Mouse (Mus musculus): ENCODE measurements around the gene Copb1. TPM values are rescaled to one million over a fixed set of nuclear protein-coding genes. Genes with fewer than 3 reads are reported as not detected.
"Not testable (repeated sequence)": the region's sequence is repeated elsewhere in the genome, so short reads cannot be mapped to it uniquely, and the experiment has no call there.

Gene Copb1
- total and polyA plus RNA-seq, 3 experiments: 16.5 to 40.5 (median 40.1) TPM

DNA sequence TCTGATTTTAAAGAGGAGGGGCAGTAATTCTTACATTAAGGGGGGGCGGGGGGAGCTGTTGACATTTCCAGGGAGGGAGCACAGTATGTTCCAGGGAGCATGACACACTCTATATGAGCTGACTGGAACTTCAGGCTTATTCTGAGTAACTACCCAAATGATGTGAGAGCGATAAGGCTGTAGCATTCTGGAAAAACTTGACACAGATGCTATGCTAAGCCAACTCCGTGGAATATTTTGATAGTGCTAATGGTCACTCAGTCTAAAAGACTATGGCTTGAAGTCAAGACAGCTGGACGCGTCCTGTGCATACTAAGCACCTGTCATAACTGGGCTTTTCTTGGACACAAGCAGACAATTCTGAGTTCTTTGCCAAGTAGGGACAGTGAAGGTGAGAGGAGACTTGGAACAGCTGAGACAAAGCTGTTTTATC is 51.5 kb downstream of the Copb1 start:
- Histone ChIP-seq H3K9ac (ENCODE audit: low read depth, low read length) (no peak overlapping the region), H3K27ac (no peak overlapping the region), H3K79me2 (replicated peaks; ENCODE audit: control insufficient read depth, insufficient read depth, low read length) (no peaks in the 10 kb centered on the region), H3K36me3 (ENCODE audit: control insufficient read depth, insufficient read depth, low read length) (no peaks in the 10 kb centered on the region; the same call in 1 of the 2 replicates), H3K27me3 (ENCODE audit: control insufficient read depth, insufficient read depth, low read length) (no peaks in the 10 kb centered on the region), H3K4me3 (no peak overlapping the region), H3K4me1 (ENCODE audit: control insufficient read depth, insufficient read depth, low read length) (peaks cover 15% of the 10 kb centered on the region)
- intact Hi-C loops (cut with DNase I): no loop called here
- TF ChIP-seq EP300 (IDR thresholded peaks at IDR 0.05; ENCODE audit: insufficient read depth, low read depth, low read length) (no peak), CTCF (IDR thresholded peaks at IDR 0.05) (no peak), POLR2A (IDR thresholded peaks at IDR 0.05; ENCODE audit: insufficient read depth, low read depth, low read length) (no peak)
- WGBS: 25% methylated on average over 5 of the region's 5 CpGs
- no peak for DNase-seq

- intact Hi-C loops (cut with DNase I): no loop called here
- H3K4me1 ChIP-seq (ENCODE audit: control insufficient read depth, insufficient read depth, low read length): peaks cover 15% of the 10 kb centered on the region
These were observed 53.9 kb downstream of the Copb1 start for GRCm38 (mm10) chr7:114200651-114201050.

DNA sequence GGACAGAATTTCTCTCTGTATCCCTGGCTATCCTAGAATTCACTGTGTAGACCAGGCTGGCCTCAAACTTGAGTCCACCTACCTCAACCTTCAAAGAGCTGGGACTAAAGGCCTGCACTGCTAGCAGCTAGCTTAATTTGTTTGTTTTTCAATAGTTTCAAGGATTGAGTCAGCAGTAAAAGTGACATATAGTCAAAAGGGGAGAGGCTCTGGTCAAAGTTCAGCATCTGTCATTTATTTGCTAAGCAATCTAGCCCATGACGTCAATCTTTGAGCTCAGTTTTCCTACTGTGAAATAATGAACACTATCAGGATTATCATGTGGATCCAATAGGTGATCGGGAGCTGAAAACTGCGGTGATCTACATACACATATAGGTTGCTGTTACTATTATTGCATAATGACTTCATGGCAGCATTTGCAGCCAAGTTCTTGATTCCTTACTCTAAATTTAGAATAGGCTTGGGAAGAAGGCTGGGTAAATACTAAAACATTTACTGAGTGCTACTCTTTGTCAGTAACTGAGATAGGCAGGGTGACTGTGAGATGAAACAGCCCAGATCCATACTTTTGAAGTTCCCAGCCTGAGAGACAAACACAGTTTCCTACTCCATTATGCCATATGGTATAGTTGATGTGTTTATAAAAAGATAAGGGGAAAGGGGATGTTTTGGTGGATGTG is 54.9 kb downstream of the Copb1 start:
- H3K4me3 ChIP-seq: no peak overlapping the region
- intact Hi-C loops (cut with DNase I): no loop called here
- WGBS: 53% methylated on average over 3 of the region's 3 CpGs
- H3K27me3 ChIP-seq (ENCODE audit: control insufficient read depth, insufficient read depth, low read length): no peaks in the 10 kb centered on the region
- H3K27ac ChIP-seq: peak overlapping the region; percentile 51
- H3K79me2 ChIP-seq (replicated peaks; ENCODE audit: control insufficient read depth, insufficient read depth, low read length): no peaks in the 10 kb centered on the region
- no peak for TF ChIP-seq CTCF (IDR thresholded peaks at IDR 0.05)
- no peak for TF ChIP-seq POLR2A (IDR thresholded peaks at IDR 0.05; ENCODE audit: insufficient read depth, low read depth, low read length)
- no peak for TF ChIP-seq EP300 (IDR thresholded peaks at IDR 0.05; ENCODE audit: insufficient read depth, low read depth, low read length)
- peaks cover 15% of the 10 kb centered on the region for H3K4me1 ChIP-seq (ENCODE audit: control insufficient read depth, insufficient read depth, low read length)
- no peak for DNase-seq
- H3K9ac ChIP-seq (ENCODE audit: low read depth, low read length): no peak overlapping the region
- no peaks in the 10 kb centered on the region; the same call in 1 of the 2 replicates for H3K36me3 ChIP-seq (ENCODE audit: control insufficient read depth, insufficient read depth, low read length)

More at GRCm38 (mm10) chr7:114200651-114201050, 53.9 kb downstream of the Copb1 start:
- Histone ChIP-seq H3K36me3 (ENCODE audit: control insufficient read depth, insufficient read depth, low read length) (no peaks in the 10 kb centered on the region; the same call in 1 of the 2 replicates), H3K27ac (no peak overlapping the region), H3K9ac (ENCODE audit: low read depth, low read length) (no peak overlapping the region), H3K4me3 (no peak overlapping the region), H3K27me3 (ENCODE audit: control insufficient read depth, insufficient read depth, low read length) (no peaks in the 10 kb centered on the region), H3K79me2 (replicated peaks; ENCODE audit: control insufficient read depth, insufficient read depth, low read length) (no peaks in the 10 kb centered on the region)
- TF ChIP-seq POLR2A (IDR thresholded peaks at IDR 0.05; ENCODE audit: insufficient read depth, low read depth, low read length): no peak
- no peak for TF ChIP-seq EP300 (IDR thresholded peaks at IDR 0.05; ENCODE audit: insufficient read depth, low read depth, low read length)
- TF ChIP-seq CTCF (IDR thresholded peaks at IDR 0.05): no peak
- DNase-seq: no peak
- WGBS: 82% methylated on average over 2 of the region's 2 CpGs

DNA sequence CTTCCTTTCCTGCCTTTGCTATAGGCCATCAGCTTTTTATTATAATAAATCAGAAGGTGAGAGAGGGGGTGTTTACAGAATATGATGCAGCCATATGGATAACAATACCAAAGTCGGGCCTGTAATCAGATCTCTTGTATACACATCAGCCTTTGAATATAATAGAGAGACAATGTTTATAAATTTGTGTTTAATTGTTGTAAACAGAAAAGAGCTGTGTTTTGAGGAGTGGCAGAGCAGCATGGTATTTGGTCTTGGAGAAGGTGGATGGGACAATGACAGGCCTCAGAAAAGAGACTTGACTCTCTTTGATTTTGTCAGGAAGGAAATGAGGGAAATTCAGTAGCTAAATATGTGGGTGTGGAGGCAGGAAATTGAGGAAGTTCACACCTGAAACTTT is 56.3 kb downstream of the Copb1 start:
- H3K27me3 ChIP-seq (ENCODE audit: control insufficient read depth, insufficient read depth, low read length): no peaks in the 10 kb centered on the region
- 63% methylated on average over 1 of the region's 1 CpGs for WGBS
- H3K9ac ChIP-seq (ENCODE audit: low read depth, low read length): no peak overlapping the region
- intact Hi-C loops (cut with DNase I): no loop called here
- no peak for TF ChIP-seq POLR2A (IDR thresholded peaks at IDR 0.05; ENCODE audit: insufficient read depth, low read depth, low read length)
- no peak for TF ChIP-seq EP300 (IDR thresholded peaks at IDR 0.05; ENCODE audit: insufficient read depth, low read depth, low read length)
- TF ChIP-seq CTCF (IDR thresholded peaks at IDR 0.05): no peak
- H3K36me3 ChIP-seq (ENCODE audit: control insufficient read depth, insufficient read depth, low read length): no peaks in the 10 kb centered on the region; the same call in 1 of the 2 replicates
- H3K4me3 ChIP-seq: no peak overlapping the region
- H3K4me1 ChIP-seq (ENCODE audit: control insufficient read depth, insufficient read depth, low read length): peaks cover 13% of the 10 kb centered on the region
- no peaks in the 10 kb centered on the region for H3K79me2 ChIP-seq (replicated peaks; ENCODE audit: control insufficient read depth, insufficient read depth, low read length)
- no peak overlapping the region; the same call in 1 of the 2 replicates for H3K27ac ChIP-seq
- no peak for DNase-seq

GRCm38 (mm10) chr7:114196588-114196987 is 57.9 kb downstream of the Copb1 start:
- H3K27me3 ChIP-seq (ENCODE audit: control insufficient read depth, insufficient read depth, low read length); H3K27ac ChIP-seq; H3K36me3 ChIP-seq (ENCODE audit: control insufficient read depth, insufficient read depth, low read length); H3K9ac ChIP-seq (ENCODE audit: low read depth, low read length); H3K79me2 ChIP-seq (replicated peaks; ENCODE audit: control insufficient read depth, insufficient read depth, low read length); H3K4me3 ChIP-seq; intact Hi-C loops (cut with DNase I); H3K4me1 ChIP-seq (ENCODE audit: control insufficient read depth, insufficient read depth, low read length); DNase-seq: not testable (repeated sequence)
- 92% methylated on average over 2 of the region's 2 CpGs for WGBS
- TF ChIP-seq CTCF (IDR thresholded peaks at IDR 0.05): peak; percentile 49

DNA sequence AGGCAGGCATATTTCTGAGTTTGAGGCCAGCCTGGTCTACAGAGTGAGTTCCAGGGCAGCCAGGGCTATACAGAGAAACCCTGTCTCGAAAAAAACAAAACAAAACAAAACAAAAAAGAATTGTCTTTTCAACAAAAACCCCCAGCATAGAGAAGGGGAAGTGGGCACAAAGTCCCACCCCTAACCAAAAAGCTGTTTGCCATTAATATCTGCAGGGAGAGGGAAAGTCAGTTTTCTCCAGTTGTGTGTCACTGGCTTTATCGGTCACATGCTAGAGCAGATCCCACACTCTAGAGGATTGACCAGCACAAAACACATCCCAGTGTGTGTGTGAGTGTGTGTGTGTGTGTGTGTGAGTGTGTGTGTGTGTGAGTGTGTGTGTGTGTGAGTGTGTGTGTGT is 59.7 kb downstream of the Copb1 start:
- H3K27me3 ChIP-seq (ENCODE audit: control insufficient read depth, insufficient read depth, low read length); H3K4me1 ChIP-seq (ENCODE audit: control insufficient read depth, insufficient read depth, low read length); H3K27ac ChIP-seq; H3K36me3 ChIP-seq (ENCODE audit: control insufficient read depth, insufficient read depth, low read length); DNase-seq; intact Hi-C loops (cut with DNase I); H3K79me2 ChIP-seq (replicated peaks; ENCODE audit: control insufficient read depth, insufficient read depth, low read length); H3K4me3 ChIP-seq; H3K9ac ChIP-seq (ENCODE audit: low read depth, low read length): not testable (repeated sequence)
- 70% methylated on average over 2 of the region's 2 CpGs for WGBS

Measured in heart, adult 2 months (tissue).